Mouse (Mus musculus) spleen, adult 2 months (tissue): ENCODE measurements at regions not wholly inside any gene's neighbourhood (a gene's known extent, or its start where the extent isn't known, plus 50 kb on each side); places are given as distances from the start of the nearest gene placed in this dataset.

Experiments
- CTCF ChIP-seq: fragments of 200-500 bp; IDR thresholded peaks from 2 replicates; pipeline ENCODE4 v1.5.1; 2011; ENCODE audit warnings: mild to moderate bottlenecking, inconsistent platforms; ENCODE audit not compliant: insufficient read depth, insufficient read length, insufficient replicate concordance; ENCODE audit errors: extremely low read depth
- POLR2A ChIP-seq: fragments of 200-500 bp; IDR thresholded peaks from 2 replicates; pipeline ENCODE4 v1.6.1; 2011; ENCODE audit warnings: low read depth, low read length, inconsistent platforms

- TF ChIP-seq CTCF, result no peak
- TF ChIP-seq POLR2A, result no peak
Observed at GRCm38 (mm10) chr19:32926571-32926970, 169.3 kb downstream of the Pten start.
